Mouse (Mus musculus) thymus, postnatal 36 days (tissue): ENCODE data around the gene Rpusd4.

Experiments used
- DNase-seq, 2 experiments: peaks; one replicate each; pipeline ENCODE4 v3.0.0; 2022; ENCODE audit warnings: mixed read lengths in 2 of 2

Gene Rpusd4

GRCm38 (mm10) chr9:35267146-35267975 is at the start of gene Rpusd4, which contains the start of gene Fam118b:
Gene Rpusd4 (plus strand): TSS chr9:35267865.
Gene Fam118b (minus strand): TSS chr9:35267805.
- peak; percentile 89 to 93 for DNase-seq

- no peak for DNase-seq
Observed at GRCm38 (mm10) chr9:35217963-35218362, 49.7 kb upstream of the Rpusd4 start.

- no peak for DNase-seq
Observed at GRCm38 (mm10) chr9:35223466-35223865, 44.2 kb upstream of the Rpusd4 start.

GRCm38 (mm10) chr9:35228671-35229070 is 39.0 kb upstream of the Rpusd4 start:
- no peak for DNase-seq

GRCm38 (mm10) chr9:35235996-35236395 is 31.7 kb upstream of the Rpusd4 start:
- DNase-seq, result no peak

GRCm38 (mm10) chr9:35238371-35238770 is 29.3 kb upstream of the Rpusd4 start:
- DNase-seq, result no peak

GRCm38 (mm10) chr9:35238915-35239571 is 28.6 kb upstream of the Rpusd4 start:
- DNase-seq, result no peak

- no peak for DNase-seq
Observed at GRCm38 (mm10) chr9:35239734-35240133, 27.9 kb upstream of the Rpusd4 start.

- no peak for DNase-seq
Observed at GRCm38 (mm10) chr9:35247405-35247804, 20.3 kb upstream of the Rpusd4 start.

GRCm38 (mm10) chr9:35249476-35249875 is 18.2 kb upstream of the Rpusd4 start:
- DNase-seq, result no peak

- no peak for DNase-seq
Observed at GRCm38 (mm10) chr9:35257365-35257764, 10.3 kb upstream of the Rpusd4 start.

- DNase-seq, result no peak
Observed at GRCm38 (mm10) chr9:35262418-35262817, 5.2 kb upstream of the Rpusd4 start.

GRCm38 (mm10) chr9:35263431-35263830 is 4.2 kb upstream of the Rpusd4 start:
- DNase-seq, result no peak

GRCm38 (mm10) chr9:35264509-35264908 is 3.2 kb upstream of the Rpusd4 start:
- DNase-seq, result no peak

- no peak for DNase-seq
Observed at GRCm38 (mm10) chr9:35267976-35268715, 481 bp downstream of the Rpusd4 start.

GRCm38 (mm10) chr9:35277855-35278365 is 10.2 kb downstream of the Rpusd4 start:
- DNase-seq, result no peak

- DNase-seq, result no peak
Observed at GRCm38 (mm10) chr9:35278451-35278850, 10.8 kb downstream of the Rpusd4 start.

- peak in 1 of 2 experiments; percentile 21 for DNase-seq
Observed at GRCm38 (mm10) chr9:35282006-35282850, 14.6 kb downstream of the Rpusd4 start.

GRCm38 (mm10) chr9:35282851-35283200 is 15.2 kb downstream of the Rpusd4 start:
- DNase-seq, result no peak

- DNase-seq, result no peak
Observed at GRCm38 (mm10) chr9:35283415-35284069, 15.9 kb downstream of the Rpusd4 start.

- DNase-seq, result no peak
Observed at GRCm38 (mm10) chr9:35284351-35284750, 16.7 kb downstream of the Rpusd4 start.

- no peak for DNase-seq
Observed at GRCm38 (mm10) chr9:35286351-35286750, 18.7 kb downstream of the Rpusd4 start.
